Mouse (Mus musculus) adrenal gland, postnatal 14 days (tissue): ENCODE measurements around the gene Pla2g4c. TPM values are rescaled to one million over a fixed set of nuclear protein-coding genes. Genes with fewer than 3 reads are reported as not detected.

Experiments used
- DNase-seq: peaks from one replicate; pipeline ENCODE4 v3.0.0; 2021; ENCODE audit warnings: mixed read lengths
- total RNA-seq: library from RNA; stranded (reverse); gene quantifications from 2 replicates; pipeline ENCODE4 v1.2.3, GENCODE M21; 2021

The Pla2g4c gene
- total RNA-seq, 1 experiment from 2014 or later = 0.78 TPM

DNA sequence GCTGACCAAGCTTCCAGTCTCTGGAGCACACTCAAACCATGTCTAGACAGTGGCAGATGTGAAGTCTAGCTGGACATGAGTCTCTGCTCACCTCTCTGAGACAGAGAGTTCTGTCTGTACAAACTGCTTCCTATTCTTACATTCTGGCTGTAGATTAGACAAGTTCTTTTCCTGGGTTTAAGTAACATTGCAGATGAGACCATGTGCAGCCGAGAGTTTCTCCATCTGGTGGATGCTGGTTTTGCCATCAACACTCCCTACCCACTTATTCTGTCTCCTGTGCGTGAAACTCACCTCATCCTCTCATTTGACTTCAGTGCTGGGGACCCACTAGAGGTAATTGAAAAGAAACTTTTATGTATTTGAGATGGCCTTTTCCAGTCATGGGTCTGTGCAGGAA lies 56.1 kb downstream of the Pla2g4c start:
- no peak for DNase-seq

DNA sequence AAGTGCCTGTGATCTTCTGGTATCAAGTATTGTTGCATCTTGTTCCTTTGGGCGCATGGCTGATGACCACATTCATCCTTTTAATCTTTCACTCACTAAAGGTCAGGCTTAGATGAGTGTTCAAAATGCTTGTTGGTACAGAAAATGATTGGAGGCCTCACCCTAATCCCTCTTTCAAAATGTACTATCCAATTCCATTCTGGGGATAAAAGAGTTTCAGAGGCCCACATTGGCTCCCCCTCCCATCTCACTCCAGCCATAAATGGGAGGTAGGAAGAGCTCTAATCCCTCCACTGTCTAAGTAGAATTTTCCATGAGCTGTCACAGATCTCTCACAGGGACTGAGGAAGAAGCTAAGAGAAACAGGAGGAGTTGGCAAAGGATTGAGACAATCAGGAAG lies 73.4 kb downstream of the Pla2g4c start, which contains the start of gene Cabp5:
Gene Cabp5, plus strand, starts transcription at position 301 of the 400 bp plus-strand sequence.
- DNase-seq = no peak

Other genes with a start within 250 kb of the Pla2g4c start
- gene Vmn1r85, start 229.5 kb upstream of the Pla2g4c start, total RNA-seq = not detected in 2 replicates
- not detected in 2 replicates for gene Vmn1r86, start 204.7 kb upstream of the Pla2g4c start, total RNA-seq
- not detected in 2 replicates for gene Vmn1r87, start 184.5 kb upstream of the Pla2g4c start, total RNA-seq
- gene Vmn1r88, start 165.1 kb upstream of the Pla2g4c start, total RNA-seq = 0.11 and 0.19 TPM in 2 replicates
- not detected in 2 replicates for gene Vmn1r89, start 111.6 kb upstream of the Pla2g4c start, total RNA-seq
- 27.4 and 30.2 TPM in 2 replicates for gene Lig1, start 47.4 kb upstream of the Pla2g4c start, total RNA-seq
- 7.4 and 10.0 TPM in 2 replicates for gene Zswim9, start 45.9 kb upstream of the Pla2g4c start, total RNA-seq
- 0.22 TPM in 1 of 2 replicates, not detected in the other for gene Cabp5, start 73.5 kb downstream of the Pla2g4c start, total RNA-seq
- gene Bsph1, start 126.2 kb downstream of the Pla2g4c start, total RNA-seq = not detected in 2 replicates
- gene Bsph2, start 246.4 kb downstream of the Pla2g4c start, total RNA-seq = not detected in 2 replicates